Comparison of ENCODE assay signal across 8 mouse cellular contexts in the genomic region with DNA sequence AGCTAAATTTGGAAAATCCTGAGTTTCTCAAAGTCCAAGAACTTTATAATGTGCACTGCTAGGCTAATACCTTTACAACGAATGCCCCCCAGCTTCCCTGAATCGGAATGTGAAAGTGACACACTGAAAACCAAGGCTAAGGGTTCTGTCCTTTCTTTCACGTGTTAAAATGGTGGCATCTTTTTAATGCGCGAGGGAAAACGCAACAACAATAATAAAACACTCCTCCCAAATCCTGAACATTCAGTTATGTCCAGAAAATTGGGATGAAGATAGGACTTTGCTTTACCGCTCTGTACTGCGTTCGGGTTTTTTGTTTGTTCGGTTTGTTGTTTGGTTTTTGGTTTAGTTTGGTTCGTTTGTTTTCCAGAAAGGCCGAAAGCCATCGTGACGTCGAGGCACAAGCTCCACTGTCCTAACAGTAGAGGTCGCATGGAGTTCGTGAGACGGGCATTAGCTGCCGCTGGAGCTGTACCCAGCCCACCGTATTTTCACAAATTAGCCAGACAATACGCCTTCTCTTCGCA. TPM values are rescaled to one million over a fixed set of nuclear protein-coding genes. Genes with fewer than 3 reads are reported as not detected.
DNase-seq lines count a peak whose midpoint lies in the region; ATAC-seq and TF ChIP-seq lines count a peak whose summit lies in the region.

No protein-coding gene starts in this region.

- H3K9me3 ChIP-seq in erythroblast, embryonic 14.5 days (ENCODE audit: control insufficient read depth, low read length): no peaks in the 10 kb centered on the region
- H3K9me3 ChIP-seq in heart, embryonic 15.5 days (replicated peaks): no peaks in the 10 kb centered on the region
- no peaks in the 10 kb centered on the region for H3K9me3 ChIP-seq in liver, embryonic 12.5 days (replicated peaks)
- H3K9me3 ChIP-seq in stomach, embryonic 16.5 days (replicated peaks; ENCODE audit: control insufficient read depth, low read length): no peaks in the 10 kb centered on the region

- WGBS in heart, embryonic 15.5 days: 1% methylated on average over 22 of the region's 22 CpGs
- WGBS in liver, embryonic 12.5 days (ENCODE audit: insufficient replicate concordance): 2% methylated on average over 22 of the region's 22 CpGs
- WGBS in stomach, embryonic 16.5 days: 2% methylated on average over 22 of the region's 22 CpGs

- no peaks in the 10 kb centered on the region for H3K27me3 ChIP-seq in erythroblast, embryonic 14.5 days (ENCODE audit: control insufficient read depth)
- H3K27me3 ChIP-seq in heart, embryonic 15.5 days: no peaks in the 10 kb centered on the region
- H3K27me3 ChIP-seq in liver, embryonic 12.5 days (replicated peaks): no peaks in the 10 kb centered on the region
- H3K27me3 ChIP-seq in stomach, embryonic 16.5 days (ENCODE audit: control insufficient read depth, insufficient read depth, low read length): no peaks in the 10 kb centered on the region

- peak overlapping the region; percentile 99 for H3K27ac ChIP-seq in heart, embryonic 15.5 days
- H3K27ac ChIP-seq in liver, embryonic 12.5 days: peak overlapping the region; percentile 99
- peak overlapping the region; percentile 98 for H3K27ac ChIP-seq in stomach, embryonic 16.5 days (ENCODE audit: low read length)

- peak; percentile 59; the same call in 1 of the 2 replicates for TF ChIP-seq POLR2A in brain, embryonic 14.5 days (IDR thresholded peaks at IDR 0.05; ENCODE audit: borderline replicate concordance, extremely low read depth, insufficient read depth, insufficient read length, poor library complexity, severe bottlenecking)

- DNase-seq in CD4-positive, CD25-positive, alpha-beta regulatory T cell, adult 2 months (ENCODE audit: low read depth, low spot score): peak; percentile 82
- peak; percentile 95 for DNase-seq in brain, embryonic 14.5 days (ENCODE audit: low read depth)
- DNase-seq in kidney, postnatal 10 days: peak; percentile 80
- DNase-seq in natural killer cell, adult 2 months (ENCODE audit: low spot score in 2 of 2): peak; percentile 56 to 65

- peak overlapping the region; percentile 80 for H3K9ac ChIP-seq in heart, embryonic 15.5 days
- peak overlapping the region; percentile 87 for H3K9ac ChIP-seq in liver, embryonic 12.5 days
- peak overlapping the region; percentile 84 for H3K9ac ChIP-seq in stomach, embryonic 16.5 days (ENCODE audit: low read length)

- no peaks in the 10 kb centered on the region for H3K36me3 ChIP-seq in erythroblast, embryonic 14.5 days (ENCODE audit: control insufficient read depth)
- H3K36me3 ChIP-seq in heart, embryonic 15.5 days: no peaks in the 10 kb centered on the region
- no peaks in the 10 kb centered on the region for H3K36me3 ChIP-seq in liver, embryonic 12.5 days
- no peaks in the 10 kb centered on the region for H3K36me3 ChIP-seq in stomach, embryonic 16.5 days (ENCODE audit: control insufficient read depth, insufficient read depth, low read length)

- H3K4me1 ChIP-seq in erythroblast, embryonic 14.5 days (ENCODE audit: control insufficient read depth): peaks cover 19% of the 10 kb centered on the region
- no peaks in the 10 kb centered on the region; the same call in none of the 2 replicates for H3K4me1 ChIP-seq in heart, embryonic 15.5 days (replicated peaks)
- peaks cover 13% of the 10 kb centered on the region for H3K4me1 ChIP-seq in liver, embryonic 12.5 days
- peaks cover 11% of the 10 kb centered on the region for H3K4me1 ChIP-seq in stomach, embryonic 16.5 days (ENCODE audit: control insufficient read depth, insufficient read depth, low read length)

- TF ChIP-seq CTCF in brain, embryonic 14.5 days (IDR thresholded peaks at IDR 0.05; ENCODE audit: borderline replicate concordance, extremely low read depth, insufficient read depth, insufficient read length): peak; percentile 70

- ATAC-seq in heart, embryonic 15.5 days (replicated peaks; ENCODE audit: insufficient number of reproducible peaks, insufficient read depth, low FRiP score, low read depth): peak; percentile 54; the same call in 1 of the 2 replicates
- ATAC-seq in liver, embryonic 12.5 days: peak; percentile 42
- ATAC-seq in stomach, embryonic 16.5 days (ENCODE audit: insufficient read depth, low FRiP score): peak; percentile 72

- peak overlapping the region; percentile 87 for H3K4me3 ChIP-seq in erythroblast, embryonic 14.5 days (replicated peaks)
- peak overlapping the region; percentile 84 for H3K4me3 ChIP-seq in heart, embryonic 15.5 days
- peak overlapping the region; percentile 76 for H3K4me3 ChIP-seq in liver, embryonic 12.5 days
- peak overlapping the region; percentile 65 for H3K4me3 ChIP-seq in stomach, embryonic 16.5 days (replicated peaks; ENCODE audit: low read length)

- H3K4me2 ChIP-seq in heart, embryonic 15.5 days: peak overlapping the region; percentile 59
- peak overlapping the region; percentile 77 for H3K4me2 ChIP-seq in liver, embryonic 12.5 days
- H3K4me2 ChIP-seq in stomach, embryonic 16.5 days (ENCODE audit: low read depth, low read length): peak overlapping the region; percentile 53

RNA-seq across cellular contexts. Expression of a gene that starts 6.3 kb away (rescaled TPM):
- 10.6 and 14.7 TPM in 2 replicates for polyA plus RNA-seq in brain, embryonic 14.5 days (2012; rRNA removed)
- 0.65 and 1.0 TPM in 2 replicates for polyA plus RNA-seq in erythroblast, embryonic 14.5 days (2012)
- 67.4 and 72.1 TPM in 2 replicates for polyA plus RNA-seq in heart, embryonic 15.5 days (2015; fragmentation: Nextera tagmentation; extraction: Ambion mirVana)
- polyA plus RNA-seq in liver, embryonic 12.5 days (2016; fragmentation: Nextera tagmentation; extraction: Ambion mirVana): 20.0 and 22.1 TPM in 2 replicates
- polyA plus RNA-seq in stomach, embryonic 16.5 days (2015; fragmentation: Nextera tagmentation; extraction: Ambion mirVana): 784 and 968 TPM in 2 replicates

RNA-seq across cellular contexts. Expression of a gene that starts 54.2 kb away (rescaled TPM):
- polyA plus RNA-seq in brain, embryonic 14.5 days (2012; rRNA removed): 0.19 TPM in 1 of 2 replicates, not detected in the other
- not detected in 2 replicates for polyA plus RNA-seq in erythroblast, embryonic 14.5 days (2012)
- polyA plus RNA-seq in heart, embryonic 15.5 days (2015; fragmentation: Nextera tagmentation; extraction: Ambion mirVana): not detected in 2 replicates
- polyA plus RNA-seq in liver, embryonic 12.5 days (2016; fragmentation: Nextera tagmentation; extraction: Ambion mirVana): not detected in 2 replicates
- 109 and 152 TPM in 2 replicates for polyA plus RNA-seq in stomach, embryonic 16.5 days (2015; fragmentation: Nextera tagmentation; extraction: Ambion mirVana)

Comparison
In these comparisons a context has a peak if more than half of its experiments do, and no peak if none do; other contexts are left out.
1. Peak in every context shown above with its lines: DNase-seq, ATAC-seq, H3K4me3 ChIP-seq and H3K27ac ChIP-seq.
2. RNA of a gene that starts 6.3 kb away (polyA plus RNA-seq): 784 to 968 TPM in stomach, embryonic 16.5 days; 67.4 to 72.1 TPM in heart, embryonic 15.5 days, 20.0 to 22.1 TPM in liver, embryonic 12.5 days, 10.6 to 14.7 TPM in brain, embryonic 14.5 days and 0.65 to 1.0 TPM in erythroblast, embryonic 14.5 days; every median in the first group is over 10 times any median in the second.
3. RNA of a gene that starts 54.2 kb away (polyA plus RNA-seq): 109 to 152 TPM in stomach, embryonic 16.5 days; not detected in liver, embryonic 12.5 days, 0.19 TPM in brain, embryonic 14.5 days, not detected in erythroblast, embryonic 14.5 days and not detected in heart, embryonic 15.5 days; every median in the first group is over 10 times any median in the second.